Mouse (Mus musculus): ENCODE measurements at regions not wholly inside any gene's neighbourhood (a gene's known extent, or its start where the extent isn't known, plus 50 kb on each side); places are given as distances from the start of the nearest gene placed in this dataset.

DNA sequence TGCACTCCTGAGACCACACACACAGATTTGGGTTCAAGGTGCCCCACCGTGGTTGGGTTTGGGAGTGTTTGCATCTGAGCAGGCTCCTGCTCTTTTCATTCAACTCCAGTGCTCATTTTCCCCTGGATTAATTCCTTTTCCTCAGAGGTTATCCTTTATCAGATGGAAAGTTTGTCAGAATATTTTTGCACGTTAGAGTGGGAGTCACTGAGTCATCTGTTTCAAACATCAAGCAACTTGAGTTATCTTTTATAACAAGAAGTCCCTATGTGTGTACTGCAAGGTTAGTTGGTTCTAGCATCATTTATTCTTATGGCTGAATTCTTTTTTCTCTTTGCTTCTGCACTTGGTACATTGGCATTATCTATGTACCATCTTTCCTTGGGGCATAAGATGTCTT is 142.8 kb upstream of the Cxcr4 start:
- DNase-seq (ENCODE audit: low read depth, low spot score), result no peak

DNA sequence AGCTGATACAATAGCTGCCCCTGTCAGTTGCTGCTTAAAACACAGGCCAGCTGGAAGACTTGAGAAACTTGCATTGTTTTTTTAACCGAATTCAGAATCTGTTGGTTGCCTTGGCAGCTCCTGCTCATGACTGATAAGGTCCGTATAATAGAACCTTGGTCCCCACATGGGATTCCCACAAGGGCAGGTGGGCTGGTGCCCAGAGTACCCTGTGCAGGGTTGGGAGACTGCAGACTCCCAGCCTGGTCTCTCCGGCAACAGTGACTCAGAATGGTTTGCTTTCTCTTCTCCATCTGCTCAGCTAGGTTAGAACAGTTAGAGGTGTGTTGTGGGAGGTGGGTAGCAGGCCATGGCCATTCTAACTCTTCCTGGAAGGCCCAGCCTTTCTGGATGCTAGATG is 139.4 kb upstream of the Cxcr4 start:
- no peak for DNase-seq (ENCODE audit: low read depth, low spot score)

DNA sequence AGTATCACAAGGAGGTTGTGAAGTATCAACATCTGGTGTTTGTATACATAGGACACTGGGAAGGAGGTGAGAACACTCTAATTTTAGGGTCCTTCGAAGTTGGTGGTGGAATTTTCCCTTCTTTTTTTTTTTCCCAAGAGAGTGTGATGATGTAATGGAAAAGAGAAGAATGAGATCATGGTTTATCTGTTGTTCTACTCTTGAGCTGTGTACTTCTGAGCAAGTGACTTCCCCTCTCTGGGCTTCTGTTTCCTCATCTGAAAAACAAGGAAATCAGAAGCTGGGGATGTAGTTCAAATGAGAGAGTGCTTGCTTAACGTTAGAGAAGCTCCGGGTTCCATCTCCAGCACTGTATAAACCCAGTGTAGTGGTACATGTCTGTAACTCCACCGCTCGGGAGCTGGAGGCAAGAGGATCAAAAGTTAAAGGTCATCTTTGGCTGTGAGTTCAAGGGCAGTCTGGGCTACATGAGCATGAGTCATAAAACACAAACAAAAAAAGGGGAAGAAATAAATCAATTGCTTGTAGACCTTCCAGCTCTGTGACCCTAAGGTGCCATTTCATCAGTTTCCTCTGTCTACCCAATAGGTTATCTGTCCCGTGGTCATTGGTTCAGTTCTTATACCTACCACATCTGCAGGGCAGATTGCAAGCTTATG is 132.5 kb upstream of the Cxcr4 start:
- peak; percentile 26 for DNase-seq (ENCODE audit: low read depth, low spot score)

DNA sequence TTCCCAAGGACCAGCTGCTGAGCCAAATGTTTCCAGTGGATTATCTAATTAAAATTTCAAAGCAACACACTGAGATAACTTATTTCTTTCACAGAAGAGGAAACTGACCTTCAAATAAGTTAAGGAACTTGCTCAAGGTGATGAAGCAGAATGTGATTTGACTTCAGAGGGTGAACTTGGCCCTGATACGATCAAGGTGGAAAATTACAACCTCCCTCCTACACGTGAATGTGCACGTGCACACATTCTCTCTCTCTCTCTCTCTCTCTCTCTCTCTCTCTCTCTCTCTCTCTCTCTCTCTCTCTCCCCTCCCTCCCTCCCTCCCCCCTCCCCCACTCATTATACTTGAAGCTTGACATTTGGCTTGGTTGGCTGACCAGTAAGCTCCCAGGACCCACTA is 131.8 kb upstream of the Cxcr4 start:
- DNase-seq (ENCODE audit: low read depth, low spot score), result peak; percentile 63

DNA sequence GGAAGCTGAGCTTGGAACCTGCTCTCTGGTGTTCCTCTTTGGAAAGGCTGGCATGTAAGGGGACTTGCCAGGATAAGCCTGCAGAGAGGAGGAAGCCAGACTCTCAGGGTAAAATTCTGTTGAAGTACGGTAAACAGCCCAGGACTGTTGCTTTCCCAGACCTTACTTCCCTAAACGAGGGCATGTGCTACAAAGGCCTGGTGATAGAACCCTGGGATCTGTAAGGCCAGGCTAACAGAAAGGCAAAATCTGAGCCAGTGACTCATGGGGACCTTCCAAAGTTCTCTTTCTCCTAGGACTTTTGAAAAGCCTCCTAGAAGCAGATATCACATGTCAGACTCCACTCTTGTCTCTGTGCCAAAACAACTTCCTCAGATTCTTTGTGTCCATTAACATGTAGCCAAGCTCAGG is 130.0 kb upstream of the Cxcr4 start:
- no peak for DNase-seq (ENCODE audit: low read depth, low spot score)

DNA sequence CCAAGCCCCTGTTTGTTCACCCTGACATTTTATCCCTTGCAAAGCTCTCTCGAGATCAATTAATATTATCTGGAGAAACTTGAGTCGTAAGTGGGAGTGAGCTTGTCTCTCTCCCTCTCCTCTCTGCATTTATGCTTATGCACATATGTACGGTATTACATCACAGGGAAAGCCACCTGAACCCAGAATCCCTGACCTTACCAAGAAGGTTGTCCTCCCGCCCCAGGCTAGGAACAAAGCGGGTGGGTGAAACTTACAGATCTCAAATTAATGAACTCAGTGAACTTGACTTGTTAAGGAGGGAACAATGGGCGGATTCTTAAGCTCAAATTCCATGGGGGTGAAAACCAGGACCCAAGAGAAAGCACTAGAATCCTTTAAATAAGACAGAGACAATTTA is 122.8 kb upstream of the Cxcr4 start:
- no peak for DNase-seq (ENCODE audit: low read depth, low spot score)

DNA sequence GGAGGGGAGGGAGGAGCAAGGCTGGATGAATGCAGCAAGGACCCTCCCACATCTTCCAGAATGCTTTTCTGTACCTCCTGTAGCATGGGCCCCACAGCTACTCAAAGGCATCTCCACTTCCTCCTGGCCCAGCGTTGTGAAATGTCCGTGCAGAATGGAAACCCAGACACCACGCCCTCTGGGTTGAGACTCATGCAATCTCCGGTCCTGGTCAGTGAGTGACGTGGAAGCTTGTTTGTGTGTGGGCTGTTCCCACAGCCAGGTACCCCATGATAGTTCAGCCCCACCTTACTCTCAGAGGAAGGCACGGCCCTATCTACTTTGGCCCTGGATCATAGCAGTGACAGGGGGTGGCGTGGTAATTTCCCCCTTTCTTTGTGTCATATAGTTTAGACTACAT is 120.8 kb upstream of the Cxcr4 start:
- peak; percentile 37 for DNase-seq (ENCODE audit: low read depth, low spot score)

DNA sequence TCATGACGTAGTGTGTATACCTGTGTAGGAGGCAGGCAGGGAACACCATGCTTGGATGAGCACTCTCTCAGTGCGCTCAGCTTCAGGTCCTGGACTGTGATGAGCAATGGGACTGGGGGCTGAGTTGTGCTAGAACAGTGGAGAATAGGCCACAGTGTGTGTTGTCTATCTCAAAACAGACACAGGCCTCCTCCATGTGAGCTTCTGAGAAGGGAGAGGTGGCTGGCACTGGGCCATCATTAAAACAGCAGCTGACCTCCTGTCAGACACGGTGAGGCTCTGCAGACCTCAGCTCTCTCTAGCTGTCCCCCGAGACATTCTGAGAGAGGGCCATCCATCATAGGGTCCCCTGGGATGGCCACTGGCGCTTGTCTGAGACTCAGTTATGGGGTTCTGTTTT is 119.0 kb upstream of the Cxcr4 start:
- no peak for DNase-seq (ENCODE audit: low read depth, low spot score)

DNA sequence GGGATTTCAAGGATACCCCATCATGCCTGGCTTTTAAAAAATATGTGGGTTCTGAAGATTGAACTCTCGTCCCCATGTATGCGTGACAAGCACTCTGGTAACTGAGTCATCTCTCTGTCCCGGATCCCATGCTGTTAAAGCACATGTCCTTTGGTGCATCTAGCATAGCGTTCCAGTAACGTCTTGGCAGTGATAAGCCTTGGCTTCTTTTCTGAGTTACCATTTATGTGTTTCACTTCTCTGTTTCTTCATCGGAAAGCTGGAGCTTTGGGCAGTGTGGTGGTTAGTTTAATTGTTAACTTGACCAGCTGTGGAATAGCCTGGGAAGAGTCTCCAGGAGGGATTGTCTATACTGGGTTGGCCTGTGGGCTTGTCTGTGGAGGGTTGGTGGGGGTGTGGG is 115.7 kb upstream of the Cxcr4 start:
- no peak for DNase-seq (ENCODE audit: low read depth, low spot score)

DNA sequence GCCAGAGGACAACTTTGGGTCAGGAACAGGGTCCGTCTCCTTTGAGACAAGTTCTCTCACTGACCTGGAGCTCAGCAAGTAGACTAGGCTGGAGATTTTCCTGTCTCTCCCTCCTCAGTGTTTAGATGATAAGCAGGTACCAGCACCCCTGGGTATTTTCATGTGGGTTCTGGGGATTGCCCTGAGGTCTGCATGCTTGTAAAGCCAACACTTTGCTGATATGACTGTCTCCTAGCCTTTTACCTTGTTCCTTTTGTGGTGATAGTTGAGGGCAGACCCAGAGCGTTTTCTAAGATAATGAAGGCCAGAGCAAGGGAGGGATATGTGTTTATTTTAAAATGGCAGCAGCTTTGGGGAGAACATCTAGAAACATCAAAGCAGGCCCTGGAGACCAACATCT is 114.1 kb upstream of the Cxcr4 start:
- no peak for DNase-seq (ENCODE audit: low read depth, low spot score)

DNA sequence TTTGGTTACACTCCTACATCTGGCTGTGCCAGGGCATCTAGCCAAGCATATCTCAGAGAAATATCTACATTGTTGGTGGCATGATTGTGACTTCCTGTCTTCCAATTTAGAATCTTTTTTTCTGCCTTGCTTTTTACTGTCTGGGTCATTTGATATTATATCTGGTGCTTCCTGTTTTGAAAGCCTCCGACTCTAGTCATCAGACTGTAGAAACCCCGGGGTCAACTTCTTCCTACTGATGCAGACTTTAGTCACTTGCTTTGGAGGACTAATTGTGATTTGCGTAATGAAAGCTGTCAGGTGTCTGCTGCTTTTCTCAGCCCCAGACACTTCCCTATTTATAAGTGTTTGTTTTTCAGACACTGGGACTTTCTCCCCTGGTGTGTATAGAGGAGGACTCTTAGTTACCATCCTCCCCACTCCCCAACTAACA is 113.0 kb upstream of the Cxcr4 start:
- DNase-seq (ENCODE audit: low read depth, low spot score), result peak; percentile 70

DNA sequence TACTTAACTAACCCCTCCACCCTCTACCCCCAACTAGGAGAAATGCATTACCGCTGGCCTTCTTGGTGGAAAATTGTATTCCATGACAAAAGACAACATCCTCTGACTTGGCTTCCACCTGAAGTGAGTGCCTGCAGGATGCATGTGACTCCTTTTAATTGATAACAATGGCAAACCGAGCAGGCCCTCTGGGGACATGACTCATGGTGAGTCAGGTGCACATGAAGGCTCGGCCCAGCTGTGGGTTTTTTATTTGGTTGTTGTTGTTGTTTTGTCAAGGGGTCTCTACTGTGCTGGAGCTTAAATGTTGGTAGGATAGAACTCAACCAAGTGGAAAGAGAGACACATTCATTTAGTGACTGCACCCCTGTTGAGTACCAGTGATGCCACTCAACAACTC is 109.2 kb upstream of the Cxcr4 start:
- no peak for DNase-seq (ENCODE audit: low read depth, low spot score)

DNA sequence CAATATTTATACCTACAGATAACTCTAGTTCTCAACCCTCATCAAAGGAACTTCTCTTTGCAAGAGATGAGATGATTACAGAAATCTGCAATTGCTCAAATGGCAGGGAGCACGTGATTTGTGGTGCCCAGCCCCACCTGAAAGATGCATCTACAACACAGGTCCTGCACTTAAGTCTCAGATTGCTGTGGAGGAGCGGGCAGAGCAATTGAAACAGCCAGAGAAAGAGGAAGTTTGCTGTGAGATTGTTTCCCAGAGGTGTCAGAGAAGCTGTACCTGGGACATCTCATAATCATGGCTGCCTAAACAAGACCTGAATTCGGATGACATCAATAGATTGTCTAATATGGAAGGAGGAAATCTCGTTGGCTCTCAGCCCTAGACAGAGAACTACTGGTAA is 105.9 kb upstream of the Cxcr4 start:
- DNase-seq (ENCODE audit: low read depth, low spot score), result peak; percentile 34

DNA sequence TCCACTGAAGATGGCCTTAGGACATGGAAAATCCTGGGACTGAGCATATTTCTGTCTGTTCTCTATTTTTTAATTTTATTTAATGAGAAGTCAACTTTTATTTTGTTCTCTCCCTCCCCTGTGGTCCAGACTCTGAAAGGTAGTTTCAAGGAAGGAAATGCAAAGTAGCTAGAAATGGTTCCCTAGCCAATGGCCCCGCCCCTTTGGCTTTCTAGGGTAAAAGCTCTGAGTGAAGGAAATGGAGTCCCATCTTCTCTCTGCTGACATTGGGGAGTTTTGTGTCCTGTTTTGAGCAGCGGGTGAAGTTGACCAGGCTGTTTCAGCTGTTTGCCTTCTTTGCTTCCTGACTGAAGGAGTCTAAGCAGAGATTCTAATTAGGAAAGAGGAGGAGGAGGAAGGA is 103.8 kb upstream of the Cxcr4 start:
- peak; percentile 66 for DNase-seq (ENCODE audit: low read depth, low spot score)

DNA sequence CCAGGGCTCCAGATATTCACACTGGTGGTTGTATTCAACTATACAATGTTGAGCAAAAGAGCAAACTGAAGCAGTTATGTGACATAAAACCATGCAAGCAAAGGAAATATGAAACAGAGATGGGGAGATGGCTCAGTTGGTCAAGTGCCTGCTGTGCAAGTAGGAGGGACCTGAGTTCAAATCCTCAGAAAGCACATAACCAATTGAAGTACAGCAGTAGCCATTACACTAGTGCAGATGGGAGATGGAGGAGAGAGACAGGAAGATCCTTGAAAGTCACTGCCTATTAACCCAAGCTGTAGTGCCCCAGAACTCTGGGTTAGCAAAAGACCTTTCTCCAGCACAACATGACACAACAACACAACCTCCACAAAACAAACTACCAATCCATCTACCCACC is 100.7 kb upstream of the Cxcr4 start:
- DNase-seq (ENCODE audit: low read depth, low spot score), result no peak

DNA sequence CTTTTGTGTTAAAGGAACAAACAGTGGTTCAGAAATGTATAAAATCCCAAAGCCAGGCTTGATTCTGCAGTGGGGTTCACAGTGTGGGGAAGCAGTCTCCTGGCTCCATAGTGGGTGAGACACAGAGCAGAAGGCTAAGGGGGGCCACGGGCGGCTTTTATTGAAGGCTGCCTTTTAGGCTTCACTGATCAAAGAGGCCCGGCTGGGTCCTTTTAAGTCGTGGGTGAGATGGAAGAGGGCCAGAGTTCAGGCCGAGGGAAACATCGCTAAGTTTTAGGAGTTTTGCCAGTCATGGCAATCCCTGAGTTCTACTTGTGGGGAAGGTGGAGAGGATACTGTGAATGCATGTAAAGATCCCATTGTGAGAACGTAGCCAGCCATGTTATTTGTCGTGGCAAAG is 100.2 kb upstream of the Cxcr4 start:
- no peak for DNase-seq (ENCODE audit: low read depth, low spot score)

DNA sequence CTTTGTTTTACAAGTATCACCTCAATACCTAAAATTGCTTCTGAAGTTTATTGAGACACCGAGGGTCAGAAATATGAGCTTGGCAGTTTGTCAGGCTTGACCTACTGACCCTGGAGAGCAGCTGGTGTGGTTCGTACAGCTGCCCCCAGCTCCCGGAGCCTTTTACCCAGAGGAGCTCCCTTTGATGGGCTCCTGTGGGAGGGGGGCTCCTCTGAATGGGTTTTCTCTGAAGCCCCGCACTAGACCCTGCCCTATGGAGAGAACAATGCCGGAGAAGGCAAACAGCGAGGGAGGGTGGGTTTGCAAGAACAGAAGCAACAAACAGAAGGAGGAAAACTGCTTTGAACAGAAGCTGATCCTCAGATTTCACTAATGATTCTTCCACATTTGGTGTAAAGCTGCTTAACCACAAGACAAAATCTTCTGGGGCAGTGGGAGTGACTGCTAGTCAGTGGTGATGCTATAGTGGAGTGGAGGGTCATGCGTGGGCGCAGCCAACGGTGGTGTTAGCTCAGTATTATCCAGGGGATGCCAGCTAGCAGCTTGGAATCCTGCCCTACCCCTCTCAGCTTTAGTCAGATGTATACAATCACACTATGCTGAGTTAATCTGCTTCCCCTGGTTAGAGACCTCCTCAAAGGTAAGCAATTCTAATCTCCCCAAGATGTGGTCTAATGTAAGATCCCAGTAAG is 95.3 kb upstream of the Cxcr4 start:
- DNase-seq (ENCODE audit: low read depth, low spot score), result no peak

DNA sequence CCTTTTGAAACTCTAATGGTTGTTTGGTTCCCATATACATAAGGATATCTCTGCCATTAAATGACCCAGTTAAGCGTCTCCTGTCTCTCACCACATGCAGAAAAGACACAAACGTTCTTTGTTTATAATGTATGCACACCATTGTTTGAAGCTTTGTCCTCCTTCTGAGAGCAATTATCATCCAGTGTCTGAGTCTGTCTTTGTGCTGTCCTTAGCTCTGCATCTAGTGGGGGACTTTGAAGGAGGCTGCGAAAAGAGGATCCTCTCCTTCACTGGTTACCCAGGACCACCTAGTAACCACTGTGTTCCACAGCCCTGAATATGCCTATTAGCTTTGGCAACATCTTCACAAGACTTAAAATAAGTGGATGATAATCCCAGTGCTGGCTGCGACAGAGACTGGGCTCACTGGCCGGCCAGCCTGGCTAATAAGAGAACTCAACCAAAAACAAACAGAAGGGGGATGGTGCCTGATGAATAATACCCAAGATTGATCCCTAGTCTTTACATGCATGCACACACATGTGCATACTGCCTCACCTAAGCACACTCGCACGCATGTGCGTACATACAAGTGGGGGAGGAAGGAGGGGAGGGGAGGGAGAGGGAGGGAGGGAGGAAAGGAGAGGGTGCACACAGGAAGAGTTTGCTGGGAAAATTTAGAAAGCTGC is 93.5 kb upstream of the Cxcr4 start:
- DNase-seq (ENCODE audit: low read depth, low spot score), result no peak

DNA sequence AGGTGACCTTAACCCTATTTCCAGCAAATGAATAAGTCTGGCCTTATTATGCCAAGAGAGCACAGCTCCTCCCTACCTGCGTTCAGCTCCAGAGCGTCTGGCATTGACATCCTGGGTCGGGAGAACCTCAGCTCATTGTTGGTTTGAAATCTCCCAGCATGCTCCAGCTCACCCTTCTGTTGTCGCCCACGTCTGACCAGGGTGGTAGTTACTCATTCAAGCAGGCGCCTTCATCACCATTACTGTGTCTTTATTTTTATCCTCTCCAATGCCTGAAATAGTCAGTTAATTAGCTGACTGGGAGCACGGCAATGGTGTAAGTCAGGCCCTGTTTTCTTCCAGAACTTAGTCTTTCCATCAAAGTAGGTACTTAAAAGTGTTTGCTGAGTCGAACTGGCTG is 90.8 kb upstream of the Cxcr4 start:
- no peak for DNase-seq (ENCODE audit: low read depth, low spot score)

DNA sequence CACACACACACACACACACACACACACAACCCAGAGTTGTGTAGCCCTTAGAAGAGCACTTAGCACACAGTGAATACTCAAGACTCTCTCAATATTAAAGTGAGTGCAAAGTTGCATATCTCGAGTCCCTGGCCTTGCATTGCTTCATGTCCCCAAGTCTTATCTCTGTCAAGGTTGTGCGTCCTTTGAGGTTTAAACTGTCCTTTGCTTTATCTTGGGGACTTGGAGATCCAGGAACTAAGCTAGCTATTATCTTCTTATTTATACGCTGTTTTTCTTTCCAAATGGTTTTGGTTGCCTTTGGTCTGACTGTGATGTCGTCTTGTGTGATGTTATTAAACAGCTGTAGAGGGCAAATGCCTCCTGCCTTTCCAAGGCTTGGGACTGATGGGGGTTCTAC is 89.2 kb upstream of the Cxcr4 start:
- no peak for DNase-seq (ENCODE audit: low read depth, low spot score)

DNA sequence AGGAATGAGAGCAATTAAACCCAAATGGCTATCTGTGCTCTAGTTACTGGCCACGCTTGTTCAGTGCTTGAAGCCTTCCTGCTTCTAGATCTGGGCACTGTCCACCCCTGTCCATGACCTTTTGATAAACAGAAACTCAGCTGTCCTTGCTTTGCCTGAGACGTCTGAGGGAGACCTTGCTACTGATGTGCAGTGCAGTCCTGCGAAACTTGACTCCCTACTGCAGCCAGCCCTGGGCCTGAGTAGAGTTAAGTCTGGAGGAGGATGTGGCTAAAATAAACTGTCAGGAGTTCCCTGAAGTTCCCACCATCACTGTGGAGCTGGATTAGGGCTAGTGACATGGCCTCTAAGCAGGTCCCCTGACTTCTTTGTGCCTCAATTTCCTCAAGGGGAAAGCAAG is 88.4 kb upstream of the Cxcr4 start:
- DNase-seq (ENCODE audit: low read depth, low spot score), result no peak

DNA sequence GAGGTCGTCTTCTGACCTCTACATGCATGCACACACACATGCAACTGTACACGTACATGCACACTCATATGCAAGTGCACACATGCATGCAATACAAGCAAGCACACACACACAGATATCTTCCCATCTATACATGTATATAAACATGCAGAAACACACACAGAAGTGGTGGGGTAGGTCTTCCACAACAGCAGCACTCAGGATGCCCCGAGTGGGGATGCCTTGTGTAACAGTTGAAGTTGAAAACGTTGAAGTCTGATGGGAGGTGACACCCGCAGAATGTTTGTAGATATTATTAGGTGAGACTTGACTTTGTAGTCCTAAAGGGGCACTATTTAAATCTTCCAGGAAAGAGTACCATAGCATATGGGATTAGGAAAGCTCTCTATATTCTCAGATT is 87.9 kb upstream of the Cxcr4 start:
- no peak for DNase-seq (ENCODE audit: low read depth, low spot score)

Measured in CD4-positive, CD25-positive, alpha-beta regulatory T cell, adult 2 months (primary cell).